Mouse (Mus musculus): Measurements from ENCODE around the gene Ncstn. TPM values are rescaled to one million over a fixed set of nuclear protein-coding genes. Genes with fewer than 3 reads are reported as not detected.
A peak's percentile ranks its signal among the peaks of the same experiment; 100 is the strongest.

Ncstn gene
- total RNA-seq, 2 experiments from 2014 or later, result 57.1 to 60.1 TPM

DNA sequence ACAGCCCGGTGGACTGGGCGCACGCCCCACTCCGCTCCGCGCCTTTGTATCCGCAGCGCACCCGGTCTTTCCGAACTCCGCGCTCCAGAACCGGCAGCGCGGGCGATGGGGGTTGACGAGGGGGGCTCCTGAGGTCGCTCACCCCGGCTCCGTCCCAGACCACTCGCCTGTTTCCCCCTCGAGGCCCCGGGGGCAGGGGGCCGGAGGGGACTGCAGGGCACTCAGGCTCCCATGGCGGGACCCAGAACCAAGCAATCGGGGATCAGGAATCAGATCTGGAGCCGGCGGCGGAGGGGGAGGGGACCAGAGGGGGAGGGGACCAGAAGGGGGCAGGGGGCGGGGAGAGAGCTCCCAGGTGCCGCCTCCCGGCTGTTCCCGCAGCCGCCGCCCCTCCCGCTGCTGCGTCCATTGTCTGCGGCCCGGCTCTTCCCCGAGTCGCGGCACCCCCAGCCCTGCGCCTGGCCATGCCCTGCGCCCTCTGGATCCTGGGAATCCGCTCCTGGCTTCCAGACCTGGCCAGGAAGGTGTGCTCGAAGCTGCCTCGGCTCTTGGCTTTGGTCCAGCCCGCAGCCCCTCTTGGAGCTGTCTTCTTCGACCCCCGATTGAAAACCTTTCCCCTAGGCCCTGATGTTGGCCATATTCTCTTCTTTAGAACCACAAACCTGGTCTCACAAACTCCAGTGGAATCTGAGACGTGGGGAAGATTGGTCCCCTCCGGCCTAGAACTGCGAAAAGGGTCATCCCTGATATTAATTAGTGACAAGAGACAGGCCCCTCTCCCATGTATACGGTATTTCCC is 55.4 kb downstream of the Ncstn start:
- peak; percentile 79 to 80 for DNase-seq

DNA sequence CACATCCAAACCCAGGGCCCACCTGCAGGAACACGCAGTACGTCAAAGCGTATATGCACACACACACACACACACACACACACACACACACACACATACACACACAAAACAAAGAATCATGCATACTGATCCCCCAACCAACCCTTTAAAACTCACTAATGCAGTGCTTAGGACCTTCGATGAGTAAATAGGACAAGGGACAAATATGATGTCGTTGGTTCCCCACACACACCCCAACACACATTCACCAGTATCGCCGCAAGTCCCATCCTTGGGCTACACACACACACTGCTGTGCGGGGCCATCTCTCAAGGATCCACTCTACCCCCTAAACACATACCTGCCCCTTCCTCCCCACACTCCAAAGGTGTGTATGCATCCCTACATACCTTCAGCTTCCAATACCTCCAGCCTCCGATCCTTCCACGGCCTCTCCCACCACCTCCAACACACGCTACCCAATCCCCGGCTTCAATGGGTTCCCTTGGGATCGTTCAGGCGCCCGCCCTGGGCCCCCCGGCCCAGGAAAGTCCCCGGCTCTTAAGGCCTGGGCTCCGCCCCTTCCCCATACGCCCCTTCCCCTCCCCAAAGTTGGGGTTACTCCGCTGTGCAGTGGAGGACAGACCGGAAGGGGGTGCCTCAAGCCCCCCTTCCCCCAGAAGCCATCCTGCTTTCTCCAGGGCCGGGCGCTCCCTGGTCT is 56.2 kb downstream of the Ncstn start:
- no peak for DNase-seq

GRCm38 (mm10) chr1:172025201-172025904 is 57.2 kb downstream of the Ncstn start:
- DNase-seq, result no peak

DNA sequence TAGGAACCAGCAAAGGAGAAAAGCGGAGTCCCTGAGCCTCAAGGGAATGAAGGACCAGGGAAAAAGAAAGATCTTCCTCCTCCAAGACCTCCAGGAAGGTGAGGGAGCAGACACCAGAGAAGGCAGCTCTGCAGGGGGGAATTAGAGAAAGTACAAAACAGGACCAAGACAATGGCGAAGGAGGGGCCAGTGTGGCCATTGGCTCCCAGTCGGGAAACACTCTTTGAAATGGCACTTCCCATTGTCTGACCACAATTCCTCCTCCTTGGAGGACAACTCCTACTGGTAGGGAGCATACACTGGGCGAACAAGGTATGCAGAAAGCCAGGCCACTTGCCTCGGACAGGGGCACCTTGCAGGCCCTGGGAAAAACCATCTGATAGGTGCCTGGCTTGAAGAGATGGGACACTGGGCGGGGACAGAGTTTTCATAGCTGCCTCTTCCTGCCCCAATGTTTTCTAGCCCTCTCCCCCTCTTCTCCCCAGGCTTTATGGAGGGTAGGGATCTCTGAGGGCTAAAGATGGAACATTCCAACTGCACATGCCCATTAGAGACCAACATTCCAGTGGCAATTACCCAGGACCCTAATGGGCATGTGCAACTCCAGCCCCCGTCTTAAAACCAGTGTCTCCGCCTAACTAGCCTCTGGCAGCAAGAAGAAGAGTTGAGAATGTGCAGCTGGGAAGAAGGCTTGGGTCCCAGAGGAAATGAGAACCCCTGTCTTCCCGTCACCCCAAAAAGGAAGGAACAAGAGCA is 58.3 kb downstream of the Ncstn start:
- DNase-seq, result no peak

GRCm38 (mm10) chr1:172019863-172020521 is 62.6 kb downstream of the Ncstn start:
- no peak for DNase-seq

- DNase-seq, result no peak
Observed at GRCm38 (mm10) chr1:172019339-172019738, 63.3 kb downstream of the Ncstn start.

- DNase-seq, result no peak
Observed at GRCm38 (mm10) chr1:172018336-172019311, 64.0 kb downstream of the Ncstn start.

DNA sequence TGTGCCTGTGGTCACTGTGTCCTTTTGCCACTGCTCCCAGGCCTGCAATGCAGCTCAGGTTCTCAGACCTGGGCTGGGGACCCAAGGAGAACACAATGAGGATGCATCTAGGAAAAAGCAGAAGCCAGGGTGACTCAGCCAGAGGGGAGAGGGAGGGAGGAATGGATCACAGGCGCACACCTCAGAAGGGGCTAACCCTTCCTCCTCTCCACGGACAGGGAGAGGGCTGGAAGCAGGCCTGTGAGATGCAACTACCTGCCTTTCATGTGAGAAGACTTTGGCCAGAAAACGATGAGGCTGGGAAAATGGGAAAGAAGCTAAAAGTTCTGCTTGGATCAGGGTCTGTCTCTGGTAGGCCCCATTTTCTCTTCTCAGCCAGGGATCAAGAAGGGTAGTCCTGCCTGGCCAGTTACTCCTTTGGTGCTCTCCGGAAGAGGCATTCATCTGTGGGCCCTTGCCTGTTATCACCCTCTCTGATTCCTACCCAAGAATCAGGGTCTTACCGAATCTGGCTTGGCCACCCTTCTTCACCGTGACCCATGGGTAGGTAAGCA is 65.0 kb downstream of the Ncstn start:
- no peak for DNase-seq

DNA sequence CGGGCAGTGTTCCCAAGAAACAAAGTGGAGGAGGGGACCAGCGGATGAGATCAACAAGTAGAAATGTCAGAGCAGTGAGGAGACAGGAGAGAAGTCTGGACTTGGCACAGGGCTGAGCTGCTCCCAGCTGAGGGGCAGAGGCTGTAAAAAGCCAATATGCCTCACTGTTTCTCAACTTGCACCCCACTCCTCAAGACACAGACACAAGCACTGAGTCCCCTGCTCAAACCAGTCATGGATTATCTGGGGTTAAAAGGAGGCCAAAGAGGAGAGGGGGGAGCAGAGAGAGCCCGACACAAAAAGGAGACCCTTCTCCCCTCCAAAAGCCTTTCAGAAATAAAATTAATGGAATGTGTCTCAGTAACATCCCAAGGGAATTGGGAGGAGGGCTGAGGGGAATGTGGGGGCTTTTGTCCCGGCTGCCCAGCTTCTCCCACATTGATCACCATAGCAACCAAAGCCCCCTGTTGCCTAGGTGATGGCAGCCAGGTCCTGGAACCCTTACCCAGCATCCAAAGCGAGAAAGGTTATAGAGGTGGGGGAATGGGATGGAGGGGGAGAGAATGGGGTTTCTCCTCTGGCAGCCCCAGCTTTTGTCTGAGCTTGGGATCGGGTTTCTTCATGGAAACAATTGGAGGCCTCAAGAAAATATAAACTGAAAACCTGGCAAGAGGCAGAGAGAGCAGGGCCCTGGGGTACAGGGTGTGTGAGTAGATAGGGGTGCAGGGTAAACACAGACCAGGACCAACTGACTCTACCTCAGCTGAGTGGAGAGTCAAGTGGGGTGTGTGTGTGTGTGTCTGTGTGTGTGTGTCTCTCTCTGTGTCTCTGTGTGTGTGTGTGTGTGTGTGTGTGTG is 65.7 kb downstream of the Ncstn start:
- no peak for DNase-seq

DNA sequence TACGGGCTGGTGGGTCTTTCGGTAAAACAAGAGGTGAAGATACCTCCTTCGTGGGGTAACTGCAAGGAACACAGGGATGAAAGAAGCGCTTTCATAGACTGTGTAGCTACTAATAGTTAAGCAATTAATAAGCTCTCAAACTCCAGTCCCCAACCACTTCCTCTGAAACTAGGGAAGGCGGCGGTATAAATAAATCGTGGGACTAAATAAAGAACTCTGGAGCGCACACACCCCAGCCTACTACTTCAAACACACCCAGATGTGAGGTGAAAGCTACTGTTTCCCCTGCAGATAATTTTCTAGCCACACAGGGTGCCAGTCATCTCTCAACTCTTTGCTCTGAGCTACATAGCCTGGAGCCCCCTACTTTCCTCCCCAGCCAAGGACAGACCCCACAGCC is 66.6 kb downstream of the Ncstn start:
- DNase-seq, result no peak

Other genes starting within 250 kb of the Ncstn start
- 1 to 10 TPM; 1.6 to 2.0 TPM for gene Cd84, start 243.1 kb downstream of the Ncstn start, total RNA-seq (2021)
- gene Gm10521, start 187.1 kb downstream of the Ncstn start, total RNA-seq (2021), result not detected
- not detected for gene Slamf6, start 165.3 kb downstream of the Ncstn start, total RNA-seq (2021)
- 10 to 100 TPM; 14.8 to 16.0 TPM for gene Vangl2, start 54.4 kb downstream of the Ncstn start, total RNA-seq (2021)
- gene Nhlh1, start 25.2 kb downstream of the Ncstn start, total RNA-seq (2021), result 1 to 10 TPM; 1.3 to 1.5 TPM
- 100 to 1,000 TPM; 144 TPM for gene Copa, start 266 bp downstream of the Ncstn start, total RNA-seq (2021)
- 10 to 100 TPM; 89.2 to 95.3 TPM for gene Pex19, start 44.0 kb upstream of the Ncstn start, total RNA-seq (2021)
- gene Dcaf8, start 65.3 kb upstream of the Ncstn start, total RNA-seq (2021), result 100 to 1,000 TPM; 103 to 105 TPM
- gene Pea15a, start 124.0 kb upstream of the Ncstn start, total RNA-seq (2021), result 100 to 1,000 TPM; 418 to 426 TPM
- gene Casq1, start 137.1 kb upstream of the Ncstn start, total RNA-seq (2021), result under 1 TPM in 1 of 2 experiments, not detected in 1; 0.87 TPM
- not detected for gene Atp1a4, start 175.6 kb upstream of the Ncstn start, total RNA-seq (2021)
- gene Igsf8, start 178.8 kb upstream of the Ncstn start, total RNA-seq (2021), result 100 to 1,000 TPM; 256 to 272 TPM
- 100 to 1,000 TPM; 577 to 614 TPM for gene Atp1a2, start 215.3 kb upstream of the Ncstn start, total RNA-seq (2021)
- 10 to 100 TPM; 63.6 to 66.8 TPM for gene Kcnj9, start 246.5 kb upstream of the Ncstn start, total RNA-seq (2021)